Mouse (Mus musculus): ENCODE results near the gene Gm47289. TPM values are rescaled to one million over a fixed set of nuclear protein-coding genes. Genes with fewer than 3 reads are reported as not detected.

The Gm47289 gene
- total and polyA plus RNA-seq, 3 experiments = 0.11 TPM; not detected in 2

DNA sequence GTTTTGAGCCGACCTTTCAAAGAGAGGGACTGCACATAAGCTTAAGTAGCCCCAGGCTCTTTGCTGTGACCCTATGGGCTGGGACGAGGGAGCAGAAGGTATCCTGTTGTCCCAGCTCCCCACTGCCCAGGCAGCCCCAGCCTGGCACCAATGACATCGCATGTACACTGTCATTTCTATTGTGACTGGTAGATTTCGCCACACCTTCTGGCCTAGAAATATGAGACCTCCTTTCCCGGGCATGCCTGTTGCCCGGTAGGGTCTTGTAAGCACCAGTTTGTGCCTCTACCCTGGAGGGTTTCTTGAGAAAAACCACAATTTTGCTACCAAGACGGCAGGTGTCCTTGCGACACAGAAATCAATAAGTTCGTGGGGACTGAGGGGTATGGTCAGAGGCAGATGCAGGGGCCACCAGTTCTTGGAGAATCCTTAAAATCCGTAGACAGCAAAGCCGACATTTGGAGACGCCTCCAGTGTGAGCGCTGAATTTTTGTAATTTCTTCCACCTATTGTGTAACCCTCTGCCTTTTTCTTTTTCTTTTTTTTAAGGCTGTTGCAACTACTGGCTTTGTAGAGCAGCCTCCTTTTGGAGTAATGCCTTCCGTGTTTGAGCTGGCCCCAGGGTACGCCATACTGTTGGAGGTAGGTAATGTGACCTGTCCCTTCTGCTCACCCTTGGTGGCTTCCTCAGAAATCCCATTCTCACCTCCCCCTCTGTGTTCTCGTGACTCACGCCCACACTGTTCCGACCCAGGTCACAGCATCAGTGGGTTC, 36.2 kb upstream of the Gm47289 start:
- DNase-seq (ENCODE audit: low spot score) (no peak), ATAC-seq (ENCODE audit: extremely low read depth, insufficient number of reproducible peaks, low FRiP score, poor library complexity, severe bottlenecking) (no peak)
- Histone ChIP-seq H3K27me3 (ENCODE audit: insufficient read depth, low read length) (peaks cover 2% of the 10 kb centered on the region; the same call in 1 of the 2 replicates), H3K36me3 (replicated peaks) (no peaks in the 10 kb centered on the region), H3K9me3 (replicated peaks) (peaks cover 95% of the 10 kb centered on the region), H3K4me1 (ENCODE audit: insufficient read depth, low read depth, low read length) (no peaks in the 10 kb centered on the region), H3K4me3 (ENCODE audit: low read depth, low read length) (no peak overlapping the region)
- TF ChIP-seq TAL1 (conservative IDR thresholded peaks at IDR 0.05; ENCODE audit: low read depth, low read length) (no peak), POLR2AphosphoS5 (IDR thresholded peaks at IDR 0.05; ENCODE audit: insufficient replicate concordance, low read depth, low read length) (no peak), CTCF (IDR thresholded peaks at IDR 0.05; ENCODE audit: low read depth, low read length) (no peak), GATA2 (IDR thresholded peaks at IDR 0.05; ENCODE audit: borderline replicate concordance, low read depth, low read length) (no peak), GATA1 (IDR thresholded peaks at IDR 0.05; ENCODE audit: borderline replicate concordance, low read length) (no peak)

DNA sequence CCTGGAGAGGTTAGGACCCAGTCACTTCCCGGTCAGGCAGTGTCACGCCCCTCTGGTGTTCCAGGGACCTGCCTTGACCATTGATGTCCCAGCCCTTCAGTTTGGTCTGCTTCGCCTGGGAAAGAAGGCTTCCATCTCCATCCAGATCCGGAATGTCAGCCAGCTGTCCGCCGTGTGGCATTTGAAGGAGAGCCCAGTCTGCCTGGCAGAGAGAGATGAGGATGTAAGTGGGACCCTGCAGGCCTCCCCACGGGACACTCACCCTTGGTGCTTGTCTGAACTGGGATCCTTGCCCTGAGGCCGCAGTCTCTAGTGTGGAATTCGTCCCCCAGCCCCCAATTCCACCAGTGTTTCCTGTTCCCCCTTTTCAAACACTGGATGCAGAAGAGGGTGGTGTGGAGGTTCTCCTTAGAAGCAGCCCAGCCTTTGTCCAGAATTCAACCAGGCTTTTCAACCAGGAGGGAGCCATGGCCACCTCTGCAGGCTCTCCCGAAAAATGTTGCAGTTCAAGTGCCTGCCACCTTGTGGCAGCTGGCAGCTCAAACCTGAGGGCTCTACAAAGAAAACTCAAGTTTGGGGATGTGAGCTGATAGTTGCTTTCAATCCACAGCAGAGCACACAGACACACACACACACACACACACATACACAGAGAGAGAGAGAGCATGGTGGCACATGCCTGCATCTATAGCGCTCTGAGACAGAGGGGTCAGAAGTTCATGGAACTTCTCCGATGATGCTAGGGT, 30.4 kb upstream of the Gm47289 start:
- DNase-seq (ENCODE audit: low spot score) (no peak), ATAC-seq (ENCODE audit: extremely low read depth, insufficient number of reproducible peaks, low FRiP score, poor library complexity, severe bottlenecking) (no peak)
- Histone ChIP-seq H3K4me3 (ENCODE audit: low read depth, low read length) (no peak overlapping the region), H3K27me3 (ENCODE audit: insufficient read depth, low read length) (no peaks in the 10 kb centered on the region), H3K4me1 (ENCODE audit: insufficient read depth, low read depth, low read length) (no peaks in the 10 kb centered on the region), H3K9me3 (replicated peaks) (peaks cover 91% of the 10 kb centered on the region), H3K36me3 (replicated peaks) (no peaks in the 10 kb centered on the region)
- TF ChIP-seq CTCF (IDR thresholded peaks at IDR 0.05; ENCODE audit: low read depth, low read length) = no peak
- TF ChIP-seq POLR2AphosphoS5 (IDR thresholded peaks at IDR 0.05; ENCODE audit: insufficient replicate concordance, low read depth, low read length) = no peak

DNA sequence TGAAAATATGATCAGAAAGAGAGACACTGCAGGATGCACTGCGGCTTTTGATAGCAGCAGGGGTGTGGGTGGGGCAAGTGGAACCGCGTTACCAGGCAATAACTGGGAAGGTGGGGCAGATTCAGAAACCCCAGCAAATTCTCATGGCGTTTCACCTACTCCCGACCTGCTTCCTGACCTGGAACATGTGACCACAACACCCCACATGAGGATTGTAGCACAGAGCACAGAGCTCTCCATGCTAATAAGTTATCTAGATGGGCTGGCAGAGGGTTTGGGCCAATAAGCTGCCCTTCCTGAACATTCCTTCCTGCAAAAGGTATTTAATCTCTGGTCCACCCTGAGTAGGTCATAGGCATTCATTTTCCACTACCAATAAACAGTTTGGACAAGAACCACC, 28.3 kb upstream of the Gm47289 start:
- no peaks in the 10 kb centered on the region for H3K4me1 ChIP-seq (ENCODE audit: insufficient read depth, low read depth, low read length)
- ATAC-seq (ENCODE audit: extremely low read depth, insufficient number of reproducible peaks, low FRiP score, poor library complexity, severe bottlenecking) (no peak), DNase-seq (ENCODE audit: low spot score) (no peak)

DNA sequence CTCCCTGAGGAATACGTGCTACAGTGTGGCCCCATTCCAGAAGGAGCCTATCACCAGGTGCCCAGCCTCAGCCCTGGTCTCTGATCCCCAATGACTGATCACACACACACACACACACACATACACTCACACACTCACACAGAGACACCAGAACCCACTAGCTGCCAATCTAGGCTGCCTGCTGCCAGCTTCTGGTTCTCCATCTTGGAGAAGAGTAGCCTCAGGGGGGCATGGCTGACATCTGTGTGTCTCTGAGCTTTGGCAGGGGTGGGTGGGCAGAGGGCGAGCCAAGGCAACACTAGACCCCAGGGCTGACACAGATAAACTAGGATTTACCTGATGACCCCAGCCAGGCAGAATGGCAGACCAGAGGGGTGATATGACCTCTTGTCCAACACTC, 20.1 kb upstream of the Gm47289 start:
- no peaks in the 10 kb centered on the region for H3K36me3 ChIP-seq (replicated peaks)
- TF ChIP-seq CTCF (IDR thresholded peaks at IDR 0.05; ENCODE audit: low read depth, low read length) (no peak), TAL1 (conservative IDR thresholded peaks at IDR 0.05; ENCODE audit: low read depth, low read length) (no peak), GATA1 (IDR thresholded peaks at IDR 0.05; ENCODE audit: borderline replicate concordance, low read length) (no peak), GATA2 (IDR thresholded peaks at IDR 0.05; ENCODE audit: borderline replicate concordance, low read depth, low read length) (no peak), POLR2AphosphoS5 (IDR thresholded peaks at IDR 0.05; ENCODE audit: insufficient replicate concordance, low read depth, low read length) (no peak)
- H3K4me3 ChIP-seq (ENCODE audit: low read depth, low read length) = no peak overlapping the region
- H3K4me1 ChIP-seq (ENCODE audit: insufficient read depth, low read depth, low read length) = no peaks in the 10 kb centered on the region; the same call in 1 of the 2 replicates
- DNase-seq (ENCODE audit: low spot score) (no peak), ATAC-seq (ENCODE audit: extremely low read depth, insufficient number of reproducible peaks, low FRiP score, poor library complexity, severe bottlenecking) (no peak)
- H3K27me3 ChIP-seq (ENCODE audit: insufficient read depth, low read length) = no peaks in the 10 kb centered on the region; the same call in 1 of the 2 replicates
- H3K9me3 ChIP-seq (replicated peaks) = peaks cover 96% of the 10 kb centered on the region

More for the DNA sequence above, 28.3 kb upstream of the Gm47289 start:
- H3K36me3 ChIP-seq (replicated peaks) = no peaks in the 10 kb centered on the region
- H3K9me3 ChIP-seq (replicated peaks) = peaks cover 89% of the 10 kb centered on the region
- TF ChIP-seq GATA1 (IDR thresholded peaks at IDR 0.05; ENCODE audit: borderline replicate concordance, low read length) (no peak), TAL1 (conservative IDR thresholded peaks at IDR 0.05; ENCODE audit: low read depth, low read length) (no peak), GATA2 (IDR thresholded peaks at IDR 0.05; ENCODE audit: borderline replicate concordance, low read depth, low read length) (no peak), CTCF (IDR thresholded peaks at IDR 0.05; ENCODE audit: low read depth, low read length) (no peak)
- no peaks in the 10 kb centered on the region for H3K27me3 ChIP-seq (ENCODE audit: insufficient read depth, low read length)
- no peak overlapping the region for H3K4me3 ChIP-seq (ENCODE audit: low read depth, low read length)

DNA sequence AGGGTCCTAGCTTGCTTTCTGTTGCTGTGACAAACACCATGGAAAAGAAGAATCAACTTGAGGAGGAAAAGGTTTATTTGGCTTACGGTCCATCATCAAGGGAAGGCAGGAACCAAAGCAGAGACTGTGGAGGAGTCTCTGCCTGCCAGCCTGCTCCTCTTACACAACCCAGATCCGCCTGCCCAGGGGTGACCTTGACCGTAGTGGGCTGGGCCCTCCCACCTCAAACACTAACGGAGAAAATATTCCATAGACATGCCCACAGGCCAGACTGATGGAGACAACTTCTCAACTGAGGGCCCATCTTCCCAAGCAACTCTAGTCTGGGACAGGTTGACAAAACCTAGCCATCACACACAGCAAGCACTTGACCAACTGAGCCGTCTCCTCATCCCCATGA, 16.9 kb upstream of the Gm47289 start:
- no peak for TF ChIP-seq POLR2AphosphoS5 (IDR thresholded peaks at IDR 0.05; ENCODE audit: insufficient replicate concordance, low read depth, low read length)
- no peak for TF ChIP-seq CTCF (IDR thresholded peaks at IDR 0.05; ENCODE audit: low read depth, low read length)
- Histone ChIP-seq H3K4me3 (ENCODE audit: low read depth, low read length) (no peak overlapping the region), H3K9me3 (replicated peaks) (peaks cover 98% of the 10 kb centered on the region), H3K36me3 (replicated peaks) (no peaks in the 10 kb centered on the region), H3K4me1 (ENCODE audit: insufficient read depth, low read depth, low read length) (no peaks in the 10 kb centered on the region; the same call in 1 of the 2 replicates), H3K27me3 (ENCODE audit: insufficient read depth, low read length) (peaks cover 2% of the 10 kb centered on the region; the same call in 1 of the 2 replicates)
- ATAC-seq (ENCODE audit: extremely low read depth, insufficient number of reproducible peaks, low FRiP score, poor library complexity, severe bottlenecking) (no peak), DNase-seq (ENCODE audit: low spot score) (no peak)

DNA sequence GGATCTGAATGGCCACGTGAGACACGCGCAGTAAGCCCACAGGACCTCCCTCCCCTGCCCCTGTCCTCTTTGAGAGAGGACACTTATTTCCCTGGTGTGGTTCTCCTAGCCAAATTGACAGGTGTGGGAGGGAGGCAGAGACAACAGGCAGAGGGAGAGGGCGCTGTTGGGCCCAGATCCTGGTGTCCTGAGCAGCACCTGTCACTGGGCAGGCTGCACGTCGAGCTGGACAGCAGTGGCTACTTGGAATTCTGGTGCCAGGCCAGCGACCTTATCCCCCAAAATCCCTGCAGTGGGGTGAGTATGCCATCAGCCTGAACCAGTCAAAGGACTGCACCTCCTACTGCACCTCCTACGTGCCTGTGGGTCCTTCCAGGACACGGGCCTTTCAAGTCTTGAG, 15.6 kb upstream of the Gm47289 start:
- H3K36me3 ChIP-seq (replicated peaks) = no peaks in the 10 kb centered on the region
- peaks cover 99% of the 10 kb centered on the region for H3K9me3 ChIP-seq (replicated peaks)
- ATAC-seq (ENCODE audit: extremely low read depth, insufficient number of reproducible peaks, low FRiP score, poor library complexity, severe bottlenecking) (no peak), DNase-seq (ENCODE audit: low spot score) (no peak)
- H3K4me3 ChIP-seq (ENCODE audit: low read depth, low read length) = no peak overlapping the region
- H3K4me1 ChIP-seq (ENCODE audit: insufficient read depth, low read depth, low read length) = no peaks in the 10 kb centered on the region
- H3K27me3 ChIP-seq (ENCODE audit: insufficient read depth, low read length) = peaks cover 4% of the 10 kb centered on the region; the same call in 1 of the 2 replicates
- no peak for TF ChIP-seq TAL1 (conservative IDR thresholded peaks at IDR 0.05; ENCODE audit: low read depth, low read length)
- TF ChIP-seq POLR2AphosphoS5 (IDR thresholded peaks at IDR 0.05; ENCODE audit: insufficient replicate concordance, low read depth, low read length) = no peak
- TF ChIP-seq CTCF (IDR thresholded peaks at IDR 0.05; ENCODE audit: low read depth, low read length) = no peak
- no peak for TF ChIP-seq GATA2 (IDR thresholded peaks at IDR 0.05; ENCODE audit: borderline replicate concordance, low read depth, low read length)
- TF ChIP-seq GATA1 (IDR thresholded peaks at IDR 0.05; ENCODE audit: borderline replicate concordance, low read length) = no peak
